Mouse (Mus musculus) liver, adult 2 months (tissue): ENCODE measurements around the gene Tex33.

Experiments used
- CTCF ChIP-seq: fragments of 200-500 bp; IDR thresholded peaks from 2 replicates; pipeline ENCODE4 v1.5.1; 2011; ENCODE audit warnings: low read depth, low read length, control low read depth
- POLR2A ChIP-seq: fragments of 200-500 bp; IDR thresholded peaks from 2 replicates; pipeline ENCODE4 v1.6.1; 2011; ENCODE audit warnings: low read length, control low read depth; ENCODE audit not compliant: insufficient read depth; ENCODE audit errors: extremely low read depth

- TF ChIP-seq POLR2A (no peak), CTCF (no peak)
Measured at GRCm38 (mm10) chr15:78369641-78370040, 26.1 kb downstream of the Tex33 start.
